Mouse (Mus musculus): ENCODE measurements at regions not wholly inside any gene's neighbourhood (a gene's known extent, or its start where the extent isn't known, plus 50 kb on each side); places are given as distances from the start of the nearest gene placed in this dataset.

DNA sequence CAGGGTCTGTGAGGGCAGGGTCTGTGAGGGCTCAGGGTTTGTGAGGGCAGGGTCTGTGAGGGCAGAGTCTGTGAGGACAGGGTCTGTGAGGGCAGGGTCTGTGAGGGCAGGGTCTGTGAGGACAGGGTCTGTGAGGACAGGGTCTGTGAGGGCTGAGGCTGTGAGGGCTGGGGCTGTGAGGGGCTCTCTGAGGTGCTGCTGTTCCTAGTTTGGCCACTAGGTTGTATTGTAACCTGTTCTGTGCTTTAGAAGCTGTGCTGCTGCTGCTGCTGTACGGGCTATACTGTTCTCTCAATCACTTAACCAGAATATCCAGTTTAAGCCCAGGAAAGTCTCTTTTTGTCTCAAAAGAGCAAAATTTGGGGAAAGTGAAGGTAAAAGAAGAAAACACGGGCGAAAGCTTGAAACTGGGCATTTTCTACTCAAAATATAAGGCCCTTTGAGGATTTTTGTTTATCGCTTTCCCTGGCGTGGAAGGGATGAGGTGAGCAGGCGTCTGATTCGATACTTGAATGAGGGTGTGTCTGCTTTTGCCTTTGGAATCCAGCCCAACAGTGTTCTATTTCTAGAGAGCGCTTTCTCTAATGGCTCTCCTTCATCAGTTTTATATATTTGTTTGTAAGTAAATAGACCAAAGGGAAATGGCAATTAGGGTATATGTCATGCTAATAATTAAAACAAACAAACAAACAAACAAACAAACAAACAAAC, 363.8 kb upstream of the Nr5a2 start:
- DNase-seq (ENCODE audit: low read depth): peak; percentile 34

GRCm38 (mm10) chr1:137323035-137323680, 362.9 kb upstream of the Nr5a2 start:
- DNase-seq (ENCODE audit: low read depth): no peak

DNA sequence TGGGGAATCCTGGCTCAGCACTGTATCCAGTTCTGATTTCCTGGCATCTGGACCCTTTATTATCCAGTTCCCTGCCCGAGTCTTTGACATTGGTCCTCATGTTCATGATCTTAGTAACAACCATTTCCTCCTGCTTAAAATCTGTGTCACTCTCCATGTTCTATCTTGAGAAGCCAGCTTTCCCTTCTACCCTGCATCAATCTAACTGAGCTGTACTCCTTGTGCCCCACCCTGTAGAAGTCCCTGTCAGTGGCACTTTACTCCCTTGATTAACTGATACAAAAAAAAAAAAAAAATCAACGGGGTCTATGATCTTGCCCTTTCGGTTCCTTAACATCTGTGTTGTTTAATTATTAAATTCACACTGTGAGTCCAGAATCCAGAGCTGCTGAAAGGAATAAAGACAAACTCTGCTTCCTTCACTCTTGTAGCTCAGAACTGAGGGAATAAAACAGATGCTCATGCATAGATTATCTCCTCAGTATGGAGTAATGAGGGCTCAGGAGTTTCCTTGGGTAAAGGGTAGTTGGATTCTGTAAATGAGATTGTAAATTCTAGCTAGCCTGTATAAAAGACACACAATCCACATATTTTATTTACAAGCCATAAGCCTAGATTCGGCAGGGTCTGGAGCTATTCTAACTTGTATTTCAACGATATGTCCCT, 342.6 kb upstream of the Nr5a2 start:
- no peak for DNase-seq (ENCODE audit: low read depth)

DNA sequence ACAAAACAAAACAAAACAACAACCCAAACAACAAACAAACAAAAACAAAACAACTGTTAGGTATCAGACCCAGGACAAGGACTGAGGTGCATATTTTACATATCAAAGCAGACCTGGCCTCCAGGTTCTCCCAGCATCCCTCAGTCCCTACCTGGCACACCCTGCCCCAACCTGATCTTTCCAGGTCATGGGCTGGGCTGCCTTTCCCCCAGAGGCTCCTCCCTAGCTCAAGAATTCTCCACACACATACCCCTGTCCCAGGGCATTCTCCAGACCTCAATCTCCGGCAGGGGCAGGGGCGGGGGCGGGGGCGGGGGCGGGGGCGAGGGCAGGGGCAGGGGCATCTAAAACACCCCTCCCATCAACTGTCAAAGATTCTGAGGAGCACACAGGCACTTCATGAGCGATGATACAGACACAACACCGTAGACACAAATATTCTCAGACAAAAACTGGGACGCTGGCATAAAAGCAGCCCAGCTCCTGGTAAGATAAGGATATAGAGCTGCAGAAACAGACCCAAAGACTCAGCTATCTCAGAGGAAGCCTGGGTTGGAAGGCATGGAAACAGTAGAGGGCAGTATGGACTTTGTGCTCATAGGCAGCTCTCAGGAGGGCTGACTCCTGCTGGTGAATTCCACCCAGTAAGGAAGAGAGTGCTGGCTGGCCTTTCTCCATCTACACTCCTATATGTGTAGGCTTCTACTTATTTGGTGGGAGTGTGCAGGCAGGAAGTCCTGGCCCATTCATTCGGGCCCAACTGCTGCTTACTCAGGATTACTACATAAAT, 337.7 kb upstream of the Nr5a2 start:
- DNase-seq (ENCODE audit: low read depth): no peak

DNA sequence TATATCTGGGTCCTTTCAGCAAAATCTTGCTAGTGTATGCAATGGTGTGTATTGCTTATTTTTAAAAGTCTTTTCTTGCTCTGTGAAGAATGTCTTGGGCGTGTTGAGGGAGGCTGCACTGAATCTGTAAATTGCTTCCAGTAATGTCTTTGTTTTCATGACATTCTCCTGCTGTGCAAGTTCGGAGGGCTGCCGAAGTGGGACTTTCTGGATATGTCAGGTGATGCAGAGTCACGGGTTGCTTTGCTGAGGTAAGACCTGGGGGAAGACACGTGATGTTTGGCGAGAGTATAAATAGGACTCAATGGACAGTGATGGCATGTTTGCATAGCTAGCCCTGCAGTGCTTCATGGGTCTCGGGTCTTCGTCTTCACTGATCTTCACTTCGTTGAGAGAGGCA, 329.2 kb upstream of the Nr5a2 start:
- no peak for DNase-seq (ENCODE audit: low read depth)

DNA sequence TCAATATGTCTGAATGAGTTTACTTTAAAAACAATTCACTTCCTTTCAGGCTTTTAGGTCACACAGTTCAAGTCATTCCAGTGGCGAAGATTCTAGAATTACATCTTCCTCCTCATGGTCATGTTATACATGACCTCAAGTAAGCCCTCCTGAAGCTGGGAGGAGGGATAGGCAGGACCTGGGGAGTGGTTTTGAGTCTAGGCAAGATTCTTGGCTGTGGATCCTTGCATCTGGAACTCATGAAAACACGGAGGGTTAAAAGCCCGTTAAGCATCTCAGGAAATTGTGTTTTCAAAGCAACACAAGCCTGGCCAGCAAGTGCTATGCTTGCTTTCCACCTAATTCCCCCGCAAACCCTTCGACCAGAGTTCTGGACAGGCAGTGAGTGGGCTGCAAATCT, 323.0 kb upstream of the Nr5a2 start:
- no peak for DNase-seq (ENCODE audit: low read depth)

DNA sequence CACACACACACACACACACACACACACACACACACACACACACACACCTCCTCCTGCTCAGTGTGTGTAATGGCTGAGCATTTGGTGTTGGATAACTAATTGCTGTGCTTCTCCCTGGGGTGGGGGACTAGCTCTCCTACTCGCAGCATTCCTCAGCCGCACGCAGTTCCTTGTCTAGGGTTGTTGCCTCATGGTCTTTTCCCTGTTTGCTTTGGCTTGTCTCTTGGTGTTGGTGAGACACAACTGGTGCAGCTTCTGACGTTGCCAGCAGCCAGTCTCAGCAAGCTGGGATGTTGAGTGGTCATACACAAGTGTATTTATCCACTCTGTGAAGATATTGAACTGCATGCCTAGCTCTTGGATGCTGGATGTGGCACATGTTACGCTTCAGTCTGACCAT, 322.2 kb upstream of the Nr5a2 start:
- DNase-seq (ENCODE audit: low read depth): no peak

- no peak for DNase-seq (ENCODE audit: low read depth)
Measured at GRCm38 (mm10) chr1:137280391-137281386, 320.4 kb upstream of the Nr5a2 start.

- no peak for DNase-seq (ENCODE audit: low read depth)
Measured at GRCm38 (mm10) chr1:137279981-137280380, 319.7 kb upstream of the Nr5a2 start.

- DNase-seq (ENCODE audit: low read depth): no peak
Measured at GRCm38 (mm10) chr1:137270659-137271612, 310.7 kb upstream of the Nr5a2 start.

GRCm38 (mm10) chr1:137262806-137263370, 302.6 kb upstream of the Nr5a2 start:
- DNase-seq (ENCODE audit: low read depth): no peak

- no peak for DNase-seq (ENCODE audit: low read depth)
Measured at GRCm38 (mm10) chr1:137262121-137262525, 301.9 kb upstream of the Nr5a2 start.

DNA sequence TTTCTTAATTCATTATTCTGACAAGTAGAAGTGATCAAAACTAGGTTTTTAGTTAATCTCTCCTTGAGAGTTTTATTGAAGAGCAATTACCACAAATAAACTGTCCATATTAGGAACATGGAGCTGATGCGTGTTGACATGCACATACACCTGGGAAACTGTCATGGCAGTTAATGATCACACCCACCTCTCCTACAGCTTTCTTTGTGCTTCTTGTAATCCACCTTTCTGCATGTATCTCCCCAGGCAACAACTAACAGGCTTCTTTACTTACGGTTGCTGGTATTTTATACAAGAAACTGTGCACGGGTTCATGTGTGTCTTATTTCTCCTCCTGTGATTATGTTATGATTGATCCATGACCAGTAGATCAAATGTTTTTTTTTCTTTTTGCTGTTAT, 296.0 kb upstream of the Nr5a2 start:
- no peak for DNase-seq (ENCODE audit: low read depth)

- no peak for DNase-seq (ENCODE audit: low read depth)
Measured at GRCm38 (mm10) chr1:137255041-137255440, 294.8 kb upstream of the Nr5a2 start.

DNA sequence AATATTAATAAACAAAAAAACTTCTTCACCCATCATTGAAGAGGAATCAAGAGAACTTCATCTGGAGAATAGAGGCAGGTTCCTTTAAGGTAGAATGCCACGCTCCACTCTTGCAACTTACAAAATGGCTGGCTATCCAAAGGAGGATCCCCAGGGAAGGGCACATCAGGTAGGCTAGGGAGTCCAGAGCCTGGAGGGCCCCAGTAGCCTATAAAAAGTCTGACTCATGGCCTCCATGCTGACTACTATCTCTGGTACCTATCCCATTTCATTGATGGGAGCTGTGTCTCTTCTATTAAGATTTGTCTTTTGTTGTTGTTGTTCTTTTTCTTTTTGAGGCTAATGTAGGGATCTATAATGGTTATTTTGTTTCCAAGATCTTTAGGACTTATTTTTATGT, 294.4 kb upstream of the Nr5a2 start:
- DNase-seq (ENCODE audit: low read depth): no peak

DNA sequence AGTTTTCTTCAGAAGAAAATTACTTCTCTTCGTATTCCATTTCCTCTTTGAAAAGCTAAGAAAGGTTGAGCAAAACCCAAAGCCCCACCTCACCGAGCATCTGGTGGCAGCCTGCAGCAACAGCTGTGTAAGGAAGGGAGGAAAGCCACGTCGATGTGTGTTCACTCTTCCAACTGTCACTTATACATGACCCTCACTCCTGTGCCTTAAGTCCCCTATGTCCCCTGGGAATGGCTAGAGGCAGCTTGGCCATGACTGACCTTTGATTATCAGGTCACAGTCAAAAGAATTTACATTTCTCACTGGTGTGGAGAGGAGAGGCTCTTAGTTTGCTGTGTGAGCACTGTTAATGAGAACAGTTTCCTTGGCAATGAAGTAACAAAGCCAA, 266.8 kb upstream of the Nr5a2 start:
- DNase-seq (ENCODE audit: low read depth): no peak

- peak; percentile 35 for DNase-seq (ENCODE audit: low read depth)
Measured at GRCm38 (mm10) chr1:137226479-137227097, 266.3 kb upstream of the Nr5a2 start.

GRCm38 (mm10) chr1:137225418-137225817, 265.2 kb upstream of the Nr5a2 start:
- DNase-seq (ENCODE audit: low read depth): no peak

DNA sequence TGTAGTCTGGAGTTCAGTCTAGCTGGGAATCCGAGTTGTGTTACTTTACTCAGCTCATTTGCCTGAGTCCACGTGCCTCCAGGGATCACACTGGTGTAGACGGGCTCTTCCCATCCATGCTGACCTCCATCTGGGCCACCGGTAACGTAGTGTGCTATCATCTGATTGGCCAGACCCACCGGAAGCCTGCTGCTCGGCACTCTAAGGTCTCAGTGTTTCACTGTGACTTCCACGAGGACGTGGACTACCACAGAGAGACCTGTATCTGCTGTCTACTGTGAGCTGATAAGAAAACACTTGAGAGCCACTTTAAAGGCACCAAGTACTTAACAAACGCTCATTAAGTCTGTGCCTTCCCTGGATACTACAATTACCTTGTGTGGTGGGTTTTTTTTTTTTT, 262.8 kb upstream of the Nr5a2 start:
- DNase-seq (ENCODE audit: low read depth): no peak
